Mouse (Mus musculus) left cerebral cortex, adult 9 months (tissue): ENCODE results near the gene Pidd1.

Source experiments
- DNase-seq, 2 experiments: peaks; one replicate each; pipeline ENCODE4 v3.0.0; 2022; ENCODE audit warnings: low spot score in 2 of 2

The Pidd1 gene

GRCm38 (mm10) chr7:141435856-141436522, 7.8 kb downstream of the Pidd1 start:
- DNase-seq = no peak

DNA sequence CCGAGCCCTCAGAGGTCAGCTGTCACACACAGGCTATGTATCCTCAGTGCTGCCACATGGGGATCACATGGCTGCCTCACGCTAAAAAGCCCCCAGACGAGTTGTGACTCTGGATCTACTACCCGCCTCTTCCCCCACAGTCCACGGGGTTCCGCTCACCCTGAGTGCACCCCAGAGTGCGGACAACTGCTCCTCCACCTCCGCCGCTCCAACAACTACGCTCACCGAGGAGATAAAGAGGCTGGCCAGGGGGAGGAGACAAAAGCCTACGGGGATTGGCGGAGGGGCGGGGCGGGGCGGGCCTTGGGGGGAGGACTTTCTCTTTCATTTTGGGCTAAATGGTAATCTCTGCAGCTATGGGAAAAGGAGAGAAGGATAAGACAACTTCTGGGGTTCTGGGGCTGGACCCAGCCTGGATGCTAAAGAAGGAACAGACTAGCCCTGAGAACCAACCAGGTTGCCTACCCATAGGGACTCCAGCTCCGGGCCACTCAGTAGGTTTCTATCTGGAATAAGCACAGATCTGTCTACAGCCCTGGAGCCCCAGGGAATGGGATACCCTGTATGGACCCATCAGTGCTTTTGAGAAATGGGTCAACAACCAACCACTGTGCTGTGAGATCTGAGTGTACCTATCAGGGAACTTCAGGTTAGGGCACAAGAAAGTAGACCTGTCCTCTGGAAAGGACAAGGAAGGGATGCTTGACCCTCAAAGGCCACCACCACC, 8.5 kb downstream of the Pidd1 start:
- DNase-seq = peak in 1 of 2 experiments; percentile 51

GRCm38 (mm10) chr7:141434464-141434863, 9.4 kb downstream of the Pidd1 start:
- peak in 1 of 2 experiments; percentile 66 for DNase-seq

DNA sequence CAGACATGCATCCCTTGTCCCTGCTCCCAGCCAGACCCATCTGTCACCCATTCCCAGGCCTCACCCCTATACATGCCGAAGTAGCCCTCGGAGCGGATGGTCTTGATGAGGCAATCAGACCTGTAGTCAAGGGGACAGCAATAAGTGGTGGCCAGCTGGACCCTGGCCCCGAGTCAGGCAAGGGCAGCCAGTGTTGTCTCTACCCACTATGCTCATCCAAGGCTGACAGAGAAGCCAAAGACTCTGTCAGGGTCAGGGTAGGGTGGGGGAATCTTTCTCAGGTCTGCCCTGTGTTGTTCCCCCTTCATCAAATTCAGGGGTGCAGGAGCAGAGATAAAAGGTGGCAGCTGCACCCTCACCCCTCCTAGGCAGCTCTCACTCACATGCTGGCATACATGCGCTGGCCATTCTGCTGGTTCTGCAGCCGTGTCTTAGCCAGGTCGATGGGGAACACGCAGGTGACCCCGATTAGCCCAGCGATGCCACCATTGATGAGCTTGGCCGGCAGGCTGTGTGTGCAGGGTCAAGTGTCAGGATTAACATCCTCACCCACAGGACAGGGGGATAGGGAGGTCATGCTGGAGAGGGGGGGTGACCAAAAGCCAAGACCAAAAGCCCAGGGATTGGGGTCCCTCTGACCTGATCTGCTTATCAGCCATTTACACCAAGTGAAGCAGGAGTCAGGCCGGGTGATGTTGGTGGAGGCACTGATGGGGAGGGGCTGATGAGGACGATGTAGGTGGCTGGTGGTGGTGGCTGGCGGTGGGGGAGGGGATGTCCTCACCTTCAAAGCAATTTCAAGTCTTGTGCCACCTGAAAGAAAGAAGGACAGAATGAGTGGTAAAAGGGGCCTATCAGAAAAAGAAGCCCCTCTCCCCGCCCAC, 10.1 kb downstream of the Pidd1 start:
- no peak for DNase-seq

GRCm38 (mm10) chr7:141432741-141433516, 10.9 kb downstream of the Pidd1 start:
- no peak for DNase-seq

GRCm38 (mm10) chr7:141432186-141432611, 11.6 kb downstream of the Pidd1 start:
- DNase-seq = no peak

- DNase-seq = no peak
Observed at GRCm38 (mm10) chr7:141431434-141432185, 12.2 kb downstream of the Pidd1 start.

DNA sequence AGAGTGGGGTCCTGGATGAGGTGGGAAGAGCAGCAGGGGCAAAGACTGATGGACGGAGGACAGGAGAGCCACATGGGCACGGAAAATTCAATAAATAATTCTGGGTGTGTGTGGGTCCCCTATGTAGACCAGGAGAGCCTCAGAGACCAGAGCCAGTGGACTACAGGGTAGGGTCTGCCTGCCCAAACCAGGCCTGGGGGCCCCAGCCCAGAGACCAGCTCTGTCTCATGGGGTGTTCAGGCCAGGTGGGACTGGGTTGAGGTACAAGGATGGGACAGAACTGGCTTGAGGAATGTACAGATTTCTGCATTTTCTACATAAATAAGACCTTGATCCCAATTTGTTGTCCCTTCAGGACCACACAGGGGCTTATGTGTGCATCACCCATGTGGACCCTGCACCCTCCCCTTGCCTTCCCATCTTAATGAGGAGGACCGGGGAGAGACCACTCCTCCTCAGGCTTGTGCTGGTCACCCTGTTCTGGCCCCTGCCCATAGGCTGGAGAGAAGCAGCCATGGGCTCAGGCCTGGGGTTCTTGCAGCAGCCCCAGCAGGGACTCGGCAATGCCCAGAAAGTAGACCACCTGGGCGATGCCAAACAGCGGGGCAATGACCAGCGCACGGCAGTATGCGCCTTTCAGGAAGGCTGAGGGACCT, 13.1 kb downstream of the Pidd1 start:
- no peak for DNase-seq

- DNase-seq = no peak
Observed at GRCm38 (mm10) chr7:141429840-141430584, 13.8 kb downstream of the Pidd1 start.

- DNase-seq = peak; percentile 91 to 93
Observed at GRCm38 (mm10) chr7:141429310-141429709, 14.5 kb downstream of the Pidd1 start, which contains the start of gene Cend1. Gene Cend1, minus strand, starts transcription at chr7:141429491.

GRCm38 (mm10) chr7:141428701-141429100, 15.1 kb downstream of the Pidd1 start:
- no peak for DNase-seq

DNA sequence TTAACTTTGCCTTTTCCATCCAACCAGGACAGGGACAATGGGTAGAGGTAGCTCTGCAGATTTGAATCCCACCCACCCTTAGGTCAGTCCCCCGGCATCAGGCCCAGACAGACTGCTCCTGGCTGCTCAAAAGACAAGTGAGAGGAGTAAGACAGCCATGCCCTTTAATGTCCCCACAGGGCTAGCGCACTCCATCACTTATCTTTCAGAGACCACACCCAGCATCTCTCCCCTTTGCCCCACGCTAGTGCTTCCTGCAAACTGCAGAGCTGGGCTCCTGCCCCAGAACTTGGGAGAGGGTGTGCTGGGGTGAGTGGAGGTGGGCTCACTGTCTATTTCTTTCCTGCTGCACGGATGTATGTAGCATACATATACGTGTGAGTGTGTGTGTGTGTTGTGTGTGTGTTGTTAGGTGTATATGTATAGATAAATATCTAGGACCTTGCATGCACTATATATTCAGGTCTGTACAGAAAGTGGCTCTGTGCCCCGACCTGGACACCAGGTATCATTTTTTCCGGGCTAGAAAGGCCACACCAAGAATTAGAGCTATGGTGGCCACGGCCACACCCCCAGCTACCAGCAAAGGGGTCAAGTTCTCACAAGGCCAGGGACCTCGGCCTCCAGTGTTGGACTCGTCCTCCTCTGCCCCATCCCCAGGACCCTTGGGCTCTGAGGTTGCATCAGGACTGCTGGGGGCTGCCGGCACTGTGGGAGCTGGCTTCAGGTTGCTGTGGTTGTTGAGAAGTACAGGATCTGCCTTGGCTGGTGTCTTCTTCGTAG, 16.7 kb downstream of the Pidd1 start:
- DNase-seq = no peak

GRCm38 (mm10) chr7:141423811-141424210, 20.0 kb downstream of the Pidd1 start:
- no peak for DNase-seq

DNA sequence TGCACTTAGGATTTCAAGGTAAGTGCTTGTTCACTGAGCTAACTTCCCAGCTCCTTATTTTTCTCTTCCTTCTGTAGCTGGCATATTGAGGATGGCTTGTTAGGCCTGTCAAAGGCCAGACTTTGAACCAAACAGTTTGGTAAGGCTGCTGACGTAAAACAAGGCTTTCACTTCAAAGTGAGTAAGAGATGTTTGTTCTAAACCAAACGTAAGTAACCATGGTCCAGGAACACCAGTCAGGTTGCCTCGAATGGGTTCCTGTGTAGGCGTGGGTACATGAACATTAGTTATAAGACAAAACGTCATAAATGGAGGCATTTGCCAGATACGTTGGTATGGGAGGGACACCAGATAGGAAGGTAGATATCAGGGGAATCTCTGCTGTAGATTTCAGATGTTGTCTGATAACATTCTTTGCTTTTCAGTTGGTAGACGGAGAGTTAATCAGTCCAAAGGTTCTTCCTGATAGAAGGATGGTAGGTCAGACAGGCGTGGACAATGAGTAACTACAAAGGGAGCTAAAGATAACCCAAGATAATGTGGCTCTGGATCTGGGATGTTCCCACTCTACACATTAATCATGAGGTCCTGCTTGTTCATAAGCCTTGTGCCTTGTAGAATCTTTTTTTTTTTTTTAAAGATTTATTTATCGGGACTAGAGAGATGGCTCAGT, 23.7 kb downstream of the Pidd1 start:
- DNase-seq = no peak

GRCm38 (mm10) chr7:141418970-141419369, 24.9 kb downstream of the Pidd1 start:
- DNase-seq = peak in 1 of 2 experiments; percentile 27

- DNase-seq = no peak
Observed at GRCm38 (mm10) chr7:141417731-141418681, 25.8 kb downstream of the Pidd1 start.
